Mouse (Mus musculus): Measurements from ENCODE around the gene Magi2.

GRCm38 (mm10) chr5:20103869-20104268 lies 877.0 kb downstream of the Magi2 start:
- no peak for TF ChIP-seq POLR2A (IDR thresholded peaks at IDR 0.05; ENCODE audit: insufficient read length, low read depth)
- no peak for TF ChIP-seq MYOG (IDR thresholded peaks at IDR 0.05; ENCODE audit: control insufficient read depth in 1 of 3, insufficient read depth in 1 of 3, insufficient read length in 2 of 3, low read depth in 2 of 3)
- TF ChIP-seq TCF12 (IDR thresholded peaks at IDR 0.05; ENCODE audit: insufficient read depth, poor library complexity, severe bottlenecking): no peak
- no peak for TF ChIP-seq CEBPB (IDR thresholded peaks at IDR 0.05; ENCODE audit: insufficient read depth, poor library complexity, severe bottlenecking)
- TF ChIP-seq POLR2AphosphoS2 (IDR thresholded peaks at IDR 0.05; ENCODE audit: insufficient read length, low read depth): no peak

Data from myocyte (in vitro differentiated cells).